Mouse (Mus musculus) spleen, adult 2 months (tissue): ENCODE results near the gene Usp2.

Source experiments
- CTCF ChIP-seq: fragments of 200-500 bp; IDR thresholded peaks from 2 replicates; pipeline ENCODE4 v1.5.1; 2011; ENCODE audit warnings: mild to moderate bottlenecking, inconsistent platforms; ENCODE audit not compliant: insufficient read depth, insufficient read length, insufficient replicate concordance; ENCODE audit errors: extremely low read depth
- POLR2A ChIP-seq: fragments of 200-500 bp; IDR thresholded peaks from 2 replicates; pipeline ENCODE4 v1.6.1; 2011; ENCODE audit warnings: low read depth, low read length, inconsistent platforms

- TF ChIP-seq POLR2A (no peak), CTCF (no peak)
Measured at GRCm38 (mm10) chr9:44143421-44143820, 76.6 kb downstream of the Usp2 start.
